Mouse (Mus musculus) retina, postnatal 7 days (tissue): ENCODE measurements around the gene Trim54.

Source experiments
- DNase-seq: peaks from one replicate; pipeline ENCODE4 v3.0.0-alpha.2; 2012; ENCODE audit warnings: low read depth, low spot score

Gene Trim54

GRCm38 (mm10) chr5:31105814-31106335 is 10.6 kb upstream of the Trim54 start, which contains the start of gene Dnajc5g:
Gene Dnajc5g (plus strand): TSS chr5:31106285.
- no peak for DNase-seq

DNA sequence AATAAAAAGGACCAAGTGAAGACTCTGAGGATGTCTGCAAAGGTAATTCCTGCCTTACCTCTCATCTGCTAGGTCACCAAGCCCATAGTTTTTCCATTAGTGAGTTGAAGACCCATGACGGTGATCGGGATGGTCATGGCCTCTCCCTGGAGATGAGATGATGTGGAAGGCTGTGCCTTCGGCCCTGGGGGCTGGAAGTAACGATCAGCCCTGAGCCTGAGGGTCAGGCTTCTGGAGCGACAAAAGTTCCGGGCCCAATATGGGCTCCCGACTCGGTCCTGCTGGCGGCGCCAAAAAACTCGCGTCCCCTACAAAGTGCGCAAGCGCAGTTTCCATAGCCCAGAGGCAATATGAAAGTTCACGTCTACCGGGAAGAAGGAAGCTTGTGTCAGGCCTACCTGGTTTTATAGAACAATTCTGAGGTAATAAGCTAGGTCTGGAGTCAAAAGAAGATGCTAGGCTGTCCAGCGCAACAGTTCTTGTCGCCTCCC is 8.5 kb upstream of the Trim54 start, which contains the start of gene Slc30a3:
Slc30a3 (minus strand) TSS at position 238 of the 491 bp plus-strand sequence.
- DNase-seq: no peak

GRCm38 (mm10) chr5:31110781-31111180 is 5.7 kb upstream of the Trim54 start:
- DNase-seq: no peak

DNA sequence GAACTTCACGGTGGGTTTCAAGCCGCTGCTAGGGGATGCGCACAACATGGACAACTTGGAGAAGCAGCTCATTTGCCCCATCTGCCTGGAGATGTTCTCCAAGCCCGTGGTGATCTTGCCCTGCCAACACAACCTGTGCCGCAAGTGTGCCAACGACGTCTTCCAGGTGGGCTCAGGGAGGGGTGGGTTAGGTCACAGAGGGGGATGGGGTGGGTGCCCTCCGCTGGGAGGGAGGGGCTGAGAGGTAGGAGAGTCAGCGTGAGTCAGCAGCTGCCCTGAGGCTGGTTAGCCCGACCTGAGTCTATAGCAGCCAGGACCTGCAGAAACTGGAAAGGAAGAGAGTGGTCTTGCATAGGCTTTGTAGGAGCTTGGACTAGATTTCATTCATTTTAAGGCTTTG is 400 bp downstream of the Trim54 start:
- DNase-seq: no peak

DNA sequence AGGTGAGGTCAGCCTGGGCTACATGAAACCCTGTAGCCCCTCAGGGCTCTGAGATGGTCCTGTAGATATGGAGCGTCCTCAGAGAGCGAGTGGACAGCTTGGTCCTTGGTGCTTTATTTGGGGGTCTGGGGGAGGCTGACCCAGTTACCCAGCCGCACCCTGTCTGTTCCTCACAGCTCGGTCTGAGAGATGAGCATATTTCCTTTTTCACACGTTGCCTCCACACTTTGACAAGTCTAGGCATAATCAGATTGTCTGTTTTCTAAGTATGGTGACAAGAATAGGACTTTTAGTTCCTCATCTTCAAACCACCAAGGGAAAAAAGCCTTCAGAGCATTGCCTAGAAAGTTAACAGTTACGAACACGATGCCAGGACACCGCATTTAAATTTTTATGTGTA is 4.6 kb downstream of the Trim54 start:
- DNase-seq: no peak

DNA sequence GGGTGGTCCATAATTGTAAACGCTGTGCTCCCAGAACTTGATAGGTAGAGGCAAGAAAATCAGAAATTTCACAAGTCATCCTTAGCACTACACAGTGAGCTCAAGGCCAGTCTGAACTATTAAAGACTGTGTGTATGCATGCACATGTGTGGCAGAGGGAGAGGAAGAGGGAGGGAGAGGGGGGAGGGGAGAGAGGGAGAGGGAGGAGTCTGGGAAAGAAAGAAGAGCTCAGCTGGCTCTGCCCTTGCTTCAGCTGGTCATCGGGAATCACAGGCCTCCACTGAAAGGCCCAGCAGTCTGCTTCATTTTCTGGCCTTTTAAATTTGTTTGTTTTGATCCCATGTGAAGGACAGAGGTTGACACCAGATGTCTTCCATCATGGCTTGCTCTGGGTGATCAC is 7.0 kb downstream of the Trim54 start:
- DNase-seq: no peak

DNA sequence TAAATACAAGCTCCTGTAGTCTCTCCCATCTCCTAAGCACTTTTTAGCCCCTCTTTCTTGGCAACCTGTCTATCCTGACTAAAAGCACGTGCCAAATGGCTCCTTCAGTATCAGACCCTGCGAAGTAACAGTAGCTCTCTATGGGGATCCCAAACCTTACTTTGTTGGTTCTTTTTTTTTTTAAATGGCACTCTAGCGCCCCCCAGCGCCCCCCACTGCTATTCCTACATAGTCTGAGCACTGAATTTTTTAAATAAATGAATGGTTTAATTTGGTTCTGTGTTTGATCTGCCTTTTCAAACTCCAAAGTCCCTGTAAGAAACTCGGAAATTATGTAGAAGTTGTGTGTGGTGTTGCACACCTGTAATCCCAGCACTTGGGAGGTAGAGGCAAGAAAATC is 9.5 kb downstream of the Trim54 start:
- no peak for DNase-seq

DNA sequence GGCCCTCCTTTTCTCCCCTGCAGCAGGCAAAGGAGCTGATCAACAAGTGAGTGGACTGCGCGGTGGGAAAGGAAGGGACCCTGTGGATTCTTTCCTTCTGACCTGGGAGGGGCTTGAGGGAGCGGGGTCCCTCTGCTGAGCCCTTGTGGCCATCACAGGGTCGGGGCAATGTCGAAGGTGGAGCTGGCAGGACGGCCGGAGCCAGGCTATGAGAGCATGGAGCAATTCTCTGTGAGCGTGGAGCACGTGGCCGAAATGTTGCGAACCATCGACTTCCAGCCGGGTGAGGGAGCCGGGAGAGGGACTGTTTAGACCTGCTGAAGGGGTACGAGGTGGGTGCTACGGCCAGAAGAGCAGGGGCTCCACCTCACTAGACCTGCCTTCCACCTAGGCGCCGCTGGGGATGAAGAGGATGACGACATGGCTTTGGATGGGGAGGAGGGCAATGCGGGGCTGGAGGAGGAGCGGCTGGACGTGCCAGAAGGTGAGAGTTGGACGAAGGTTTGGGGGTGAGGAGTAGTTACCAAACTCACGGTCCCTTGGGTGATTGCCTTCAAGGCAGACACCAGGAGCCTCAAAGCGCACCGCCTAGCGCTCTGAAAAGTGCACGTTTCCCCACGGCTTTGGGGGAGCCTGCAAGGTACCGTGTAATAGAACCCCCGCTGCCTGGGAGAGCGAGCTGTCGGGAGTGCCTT is 20.4 kb downstream of the Trim54 start:
- no peak for DNase-seq

DNA sequence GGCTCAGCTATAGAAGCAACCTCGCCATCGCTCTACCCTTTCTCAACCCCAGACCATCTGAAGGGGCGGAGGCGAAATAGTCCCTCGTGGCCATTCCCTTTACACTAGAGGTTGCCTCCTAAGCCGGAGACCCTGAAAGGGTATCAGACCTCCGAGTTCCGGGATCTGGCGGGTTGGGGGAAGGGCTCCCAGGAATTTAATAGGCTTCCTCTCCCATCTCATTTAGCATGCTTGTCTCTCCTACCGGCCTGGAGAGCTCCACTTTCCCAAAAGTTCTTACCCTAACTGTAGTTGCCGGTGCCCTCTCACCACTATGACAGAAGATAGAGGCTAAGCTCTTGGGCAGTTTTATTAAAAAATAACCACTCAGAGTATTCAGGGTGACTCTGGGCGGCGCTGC is 21.1 kb downstream of the Trim54 start:
- no peak for DNase-seq

- DNase-seq: no peak
Measured at GRCm38 (mm10) chr5:31138241-31138967, 21.9 kb downstream of the Trim54 start, which contains the start of gene Ucn. Gene Ucn (minus strand): TSS chr5:31138829.

DNA sequence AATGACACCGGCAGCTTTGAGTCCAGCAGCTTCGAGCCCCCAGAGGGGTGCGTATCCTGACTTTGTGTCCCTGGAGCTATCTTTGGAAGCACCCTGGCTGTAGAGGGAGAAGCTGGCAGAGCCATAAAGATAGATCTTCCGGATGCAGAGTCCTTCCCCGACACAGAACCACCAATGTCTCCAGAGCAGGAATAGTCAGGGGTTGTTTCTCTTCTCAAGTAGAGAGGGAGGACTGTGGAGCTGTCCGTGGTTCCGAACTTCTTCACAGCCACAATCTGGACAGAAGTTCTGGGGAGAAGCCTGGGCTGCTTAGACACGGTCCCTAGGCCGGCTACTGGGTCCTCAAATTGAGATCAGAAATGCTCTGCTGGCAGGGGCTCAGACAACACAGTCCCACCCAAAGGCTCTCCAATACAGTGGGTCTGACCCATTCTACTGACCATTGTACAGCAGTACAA is 22.5 kb downstream of the Trim54 start:
- DNase-seq: no peak

DNA sequence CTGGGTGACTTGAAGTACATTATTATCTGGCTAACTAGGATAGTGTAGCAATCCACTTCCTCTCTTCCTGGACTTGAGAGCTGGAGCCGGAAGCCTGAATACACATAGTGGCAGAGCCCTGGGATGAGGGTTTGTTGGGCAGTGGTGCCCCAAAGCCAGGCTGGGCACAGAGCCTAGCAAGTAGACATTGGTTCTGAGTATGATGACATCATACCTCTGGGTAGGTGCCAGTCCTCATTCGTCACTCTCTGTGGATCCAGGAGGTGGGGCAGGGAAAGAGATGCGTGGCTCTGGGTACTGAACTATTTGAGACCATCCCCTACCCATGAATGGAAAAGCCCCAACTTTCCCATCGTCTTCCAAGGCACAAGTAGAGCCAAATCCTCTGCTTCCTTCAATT is 33.3 kb downstream of the Trim54 start:
- no peak for DNase-seq

GRCm38 (mm10) chr5:31151746-31152145 is 35.2 kb downstream of the Trim54 start:
- no peak for DNase-seq

DNA sequence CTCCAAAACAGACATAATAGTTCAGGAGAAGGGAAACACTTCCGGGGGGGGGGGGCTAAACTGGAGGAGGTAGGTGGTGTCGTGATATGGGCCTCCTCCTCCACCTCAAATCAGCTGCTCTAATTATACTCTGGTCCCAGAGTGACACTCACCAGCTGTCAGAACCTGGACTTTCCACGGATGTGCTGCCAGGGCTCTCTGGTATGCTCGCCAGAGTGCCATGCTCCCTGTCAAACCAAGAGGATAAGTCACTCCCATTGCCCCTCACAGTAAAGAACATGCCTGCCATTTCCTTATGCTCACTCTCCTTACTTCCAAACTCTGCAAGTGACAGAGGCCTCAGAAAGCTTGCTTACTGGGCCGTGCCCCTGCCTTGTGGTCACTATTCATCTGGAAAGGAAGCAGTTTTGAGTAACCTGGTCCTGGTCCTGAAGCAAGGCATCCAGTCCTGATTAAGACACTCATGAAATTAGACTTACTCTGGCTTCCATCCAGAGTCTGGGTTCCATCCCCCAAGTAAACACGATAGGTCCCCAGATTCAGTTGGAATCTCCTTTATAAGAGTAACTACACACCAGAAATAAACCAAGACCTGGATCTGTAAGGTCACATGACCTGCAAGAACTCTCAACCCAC is 37.1 kb downstream of the Trim54 start:
- DNase-seq: no peak

DNA sequence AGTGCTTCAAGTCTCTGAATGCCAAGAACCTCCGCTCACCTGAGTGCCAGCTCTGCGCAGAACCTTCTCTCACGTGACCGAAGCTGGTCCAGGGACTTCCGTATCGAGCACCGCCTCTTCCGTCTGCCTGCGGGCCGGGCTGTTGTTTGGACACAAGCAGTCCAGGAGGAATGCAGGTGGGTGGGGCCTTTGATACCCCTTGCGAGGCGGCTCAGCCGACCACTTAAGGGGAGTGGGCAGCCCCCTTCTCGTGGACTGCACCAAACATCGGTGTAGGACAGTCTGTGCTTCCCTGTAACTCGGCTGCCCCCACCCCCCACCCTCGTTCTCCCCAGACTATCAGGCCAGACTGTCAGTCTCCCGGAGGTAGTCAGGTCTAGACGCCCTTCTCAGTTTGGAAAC is 37.6 kb downstream of the Trim54 start, which contains the start of gene Mpv17:
Mpv17 (minus strand) TSS at position 100 of the 402 bp plus-strand sequence.
- peak; percentile 53 for DNase-seq

DNA sequence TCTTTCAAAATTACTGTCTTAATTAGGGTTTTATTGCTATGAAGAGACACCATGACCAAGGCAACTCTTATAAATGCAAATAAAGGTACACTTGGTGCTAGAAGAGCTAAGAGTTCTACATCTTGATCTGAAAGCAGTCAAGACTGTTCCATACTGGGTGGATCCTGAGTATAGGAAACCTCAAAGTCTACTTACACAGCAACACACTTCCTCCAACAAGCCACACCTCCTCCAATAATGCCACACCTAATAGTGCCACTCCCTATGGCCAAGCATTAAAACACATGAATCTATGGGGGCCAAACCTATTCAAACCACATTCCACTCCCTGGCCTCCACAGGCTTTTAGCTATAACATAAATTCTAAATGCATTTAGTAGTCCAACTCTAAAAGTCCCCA is 46.0 kb downstream of the Trim54 start:
- no peak for DNase-seq

GRCm38 (mm10) chr5:31164878-31165277 is 48.4 kb downstream of the Trim54 start:
- DNase-seq: no peak

GRCm38 (mm10) chr5:31168630-31169029 is 52.1 kb downstream of the Trim54 start:
- no peak for DNase-seq

GRCm38 (mm10) chr5:31179301-31179765 is 62.8 kb downstream of the Trim54 start:
- DNase-seq: no peak

DNA sequence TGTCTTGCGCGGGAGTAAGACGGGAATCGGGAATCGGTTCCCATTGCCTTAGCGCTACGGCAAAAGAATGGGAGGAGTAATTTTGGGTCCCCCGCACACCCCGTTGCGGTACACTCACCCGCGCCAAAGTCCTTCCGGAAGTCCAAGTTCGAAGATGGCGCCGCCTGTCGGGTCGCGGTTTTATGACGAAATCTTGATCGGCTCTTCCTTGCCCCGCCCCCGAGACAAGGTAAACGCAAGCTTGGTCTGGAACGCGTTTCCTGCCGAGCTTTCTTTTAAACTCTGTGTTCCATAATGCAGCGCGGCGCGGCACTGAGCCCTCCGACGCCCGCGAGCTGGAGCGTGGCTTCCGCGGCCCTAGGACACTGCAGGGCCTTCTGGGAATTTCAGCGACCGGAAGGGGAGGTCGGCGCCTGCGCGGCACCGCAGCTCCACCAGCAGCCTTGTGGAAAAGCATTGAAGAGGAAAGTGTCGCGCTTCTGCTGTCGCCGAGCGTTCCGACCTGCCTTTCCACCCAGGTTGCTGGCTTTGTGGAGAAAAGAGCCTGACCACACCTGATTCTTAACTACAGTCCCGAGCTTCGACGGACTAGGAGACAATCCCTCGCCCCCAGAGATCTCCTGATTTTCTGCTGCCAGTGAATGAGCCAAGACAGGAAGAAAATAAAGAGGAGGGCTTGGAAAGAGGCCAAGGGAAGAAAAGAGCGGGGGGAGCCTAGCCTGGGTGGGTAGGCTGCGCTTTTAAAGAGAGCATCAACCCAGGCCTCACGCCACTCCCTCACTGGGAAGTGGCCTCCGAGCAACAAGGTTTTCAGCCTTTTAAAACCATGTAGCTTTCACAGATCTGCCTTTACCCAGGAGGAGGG is 63.5 kb downstream of the Trim54 start, which contains the start of the genes Gm29609 and Gtf3c2:
Gm29609 (minus strand) TSS at position 146 of the 865 bp plus-strand sequence.
Gtf3c2 (minus strand) TSS at position 379 of the 865 bp plus-strand sequence.
- DNase-seq: peak; percentile 95
